Mouse (Mus musculus): ENCODE data around the gene Cyp3a57.
"Not testable (repeated sequence)": the region's sequence is repeated elsewhere in the genome, so short reads cannot be mapped to it uniquely, and the experiment has no call there.

The Cyp3a57 gene

GRCm38 (mm10) chr5:145344941-145345340 lies at the start of gene Cyp3a57:
Gene Cyp3a57 (plus strand): TSS chr5:145345279.
- DNase-seq (ENCODE audit: low spot score) = no peak

GRCm38 (mm10) chr5:145300469-145300868 lies 44.6 kb upstream of the Cyp3a57 start:
- no peak for DNase-seq (ENCODE audit: low spot score)

- DNase-seq (ENCODE audit: low spot score) = not testable (repeated sequence)
Measured at GRCm38 (mm10) chr5:145301796-145302195, 43.3 kb upstream of the Cyp3a57 start.

GRCm38 (mm10) chr5:145302424-145302823 lies 42.7 kb upstream of the Cyp3a57 start:
- no peak for DNase-seq (ENCODE audit: low spot score)

- DNase-seq (ENCODE audit: low spot score) = not testable (repeated sequence)
Measured at GRCm38 (mm10) chr5:145306953-145307352, 38.1 kb upstream of the Cyp3a57 start.

GRCm38 (mm10) chr5:145307811-145308210 lies 37.3 kb upstream of the Cyp3a57 start:
- DNase-seq (ENCODE audit: low spot score) = not testable (repeated sequence)

- no peak for DNase-seq (ENCODE audit: low spot score)
Measured at GRCm38 (mm10) chr5:145313845-145314244, 31.2 kb upstream of the Cyp3a57 start.

- no peak for DNase-seq (ENCODE audit: low spot score)
Measured at GRCm38 (mm10) chr5:145317141-145317540, 27.9 kb upstream of the Cyp3a57 start.

GRCm38 (mm10) chr5:145338756-145339155 lies 6.3 kb upstream of the Cyp3a57 start:
- not testable (repeated sequence) for DNase-seq (ENCODE audit: low spot score)

GRCm38 (mm10) chr5:145349697-145350096 lies 4.6 kb downstream of the Cyp3a57 start:
- DNase-seq (ENCODE audit: low spot score) = no peak

GRCm38 (mm10) chr5:145353081-145353480 lies 8.0 kb downstream of the Cyp3a57 start:
- DNase-seq (ENCODE audit: low spot score) = no peak

GRCm38 (mm10) chr5:145415416-145415815 lies 70.3 kb downstream of the Cyp3a57 start:
- not testable (repeated sequence) for DNase-seq (ENCODE audit: low spot score)

GRCm38 (mm10) chr5:145422287-145422686 lies 77.2 kb downstream of the Cyp3a57 start:
- DNase-seq (ENCODE audit: low spot score) = no peak

GRCm38 (mm10) chr5:145431004-145431403 lies 85.9 kb downstream of the Cyp3a57 start:
- no peak for DNase-seq (ENCODE audit: low spot score)

GRCm38 (mm10) chr5:145433688-145434087 lies 88.6 kb downstream of the Cyp3a57 start:
- no peak for DNase-seq (ENCODE audit: low spot score)
